Mouse (Mus musculus) forebrain, embryonic 15.5 days (tissue): ENCODE measurements at regions not wholly inside any gene's neighbourhood (a gene's known extent, or its start where the extent isn't known, plus 50 kb on each side); places are given as distances from the start of the nearest gene placed in this dataset.

Experiments used
- ATAC-seq: fragments of 200-750 bp; cut with Nextera tagmentation; replicated peaks from 2 replicates; pipeline ENCODE4 v1.8.0; 2017; ENCODE audit warnings: mild to moderate bottlenecking, moderate TSS enrichment, moderate library complexity
- H3K27ac ChIP-seq: fragments of 300-500 bp; sonication (generic); replicated peaks from 2 replicates; pipeline ENCODE4 v1.5.1; 2015; ENCODE audit warnings: mild to moderate bottlenecking, inconsistent platforms
- H3K27me3 ChIP-seq: fragments of 300-500 bp; sonication (generic); 2 replicates; pipeline ENCODE4 v1.6.1; 2015; ENCODE audit warnings: inconsistent platforms
- H3K36me3 ChIP-seq: fragments of 300-500 bp; sonication (generic); 2 replicates; pipeline ENCODE4 v1.6.1; 2015; ENCODE audit warnings: mild to moderate bottlenecking, inconsistent platforms
- H3K4me1 ChIP-seq: fragments of 300-500 bp; sonication (generic); 2 replicates; pipeline ENCODE4 v1.6.1; 2015; ENCODE audit warnings: inconsistent platforms
- H3K4me2 ChIP-seq: fragments of 300-500 bp; sonication (generic); replicated peaks from 2 replicates; pipeline ENCODE4 v1.6.1; 2015; ENCODE audit warnings: mild to moderate bottlenecking, inconsistent platforms
- H3K4me3 ChIP-seq: fragments of 300-500 bp; sonication (generic); 2 replicates; pipeline ENCODE4 v1.5.1; 2015; ENCODE audit warnings: mild to moderate bottlenecking, inconsistent platforms
- H3K9ac ChIP-seq: fragments of 300-500 bp; sonication (generic); replicated peaks from 2 replicates; pipeline ENCODE4 v1.6.1; 2015; ENCODE audit warnings: mild to moderate bottlenecking, inconsistent platforms
- H3K9me3 ChIP-seq: fragments of 300-500 bp; sonication (generic); 2 replicates; pipeline ENCODE4 v1.6.1; 2016; ENCODE audit warnings: inconsistent platforms
- WGBS: fragments of 180-500 bp; shearing (Covaris S2); methylation state at CpG from one replicate; pipeline ENCODE4 v1.1.7; 2015; ENCODE audit warnings: mixed read lengths; 5-methylcytosine and 5-hydroxymethylcytosine counted together

GRCm38 (mm10) chr7:67895166-67895565, 57.5 kb upstream of the Igf1r start:
- Histone ChIP-seq H3K9me3 (no peaks in the 10 kb centered on the region), H3K4me1 (no peaks in the 10 kb centered on the region), H3K36me3 (no peaks in the 10 kb centered on the region), H3K4me2 (no peak overlapping the region), H3K4me3 (no peak overlapping the region), H3K27me3 (no peaks in the 10 kb centered on the region), H3K27ac (no peak overlapping the region), H3K9ac (no peak overlapping the region)
- ATAC-seq, result no peak
- WGBS, result 80% methylated on average over 3 of the region's 3 CpGs

GRCm38 (mm10) chr7:67892917-67893316, 59.7 kb upstream of the Igf1r start:
- no peak for ATAC-seq
- 63% methylated on average over 3 of the region's 3 CpGs for WGBS
- Histone ChIP-seq H3K9ac (no peak overlapping the region), H3K9me3 (no peaks in the 10 kb centered on the region), H3K4me1 (no peaks in the 10 kb centered on the region), H3K4me2 (no peak overlapping the region), H3K4me3 (no peak overlapping the region), H3K27ac (no peak overlapping the region), H3K36me3 (no peaks in the 10 kb centered on the region), H3K27me3 (no peaks in the 10 kb centered on the region)

GRCm38 (mm10) chr7:67883040-67883439, 69.6 kb upstream of the Igf1r start:
- Histone ChIP-seq H3K27me3 (no peaks in the 10 kb centered on the region), H3K4me1 (no peaks in the 10 kb centered on the region), H3K27ac (no peak overlapping the region), H3K4me2 (no peak overlapping the region), H3K9me3 (no peaks in the 10 kb centered on the region), H3K9ac (no peak overlapping the region), H3K36me3 (no peaks in the 10 kb centered on the region), H3K4me3 (no peak overlapping the region)
- WGBS, result 77% methylated on average over 6 of the region's 6 CpGs
- ATAC-seq, result no peak

- no peak for ATAC-seq
- H3K36me3 ChIP-seq, result no peaks in the 10 kb centered on the region
- no peak overlapping the region for H3K27ac ChIP-seq
- no peaks in the 10 kb centered on the region for H3K27me3 ChIP-seq
- H3K4me2 ChIP-seq, result no peak overlapping the region
- H3K4me3 ChIP-seq, result no peak overlapping the region
- H3K9me3 ChIP-seq, result no peaks in the 10 kb centered on the region
- no peak overlapping the region for H3K9ac ChIP-seq
- WGBS, result 79% methylated on average over 8 of the region's 8 CpGs
- no peaks in the 10 kb centered on the region for H3K4me1 ChIP-seq
These were observed 70.0 kb upstream of the Igf1r start for GRCm38 (mm10) chr7:67882606-67883005.

- Histone ChIP-seq H3K9me3 (no peaks in the 10 kb centered on the region), H3K36me3 (no peaks in the 10 kb centered on the region), H3K27me3 (no peaks in the 10 kb centered on the region), H3K4me3 (no peak overlapping the region), H3K27ac (no peak overlapping the region), H3K4me1 (no peaks in the 10 kb centered on the region), H3K4me2 (no peak overlapping the region), H3K9ac (no peak overlapping the region)
- 45% methylated on average over 1 of the region's 1 CpGs for WGBS
- no peak for ATAC-seq
These were observed 74.4 kb upstream of the Igf1r start for GRCm38 (mm10) chr7:67878226-67878625.

GRCm38 (mm10) chr7:67877587-67877986, 75.0 kb upstream of the Igf1r start:
- H3K4me3 ChIP-seq, result no peak overlapping the region
- 84% methylated on average over 3 of the region's 3 CpGs for whole genome bisulfite sequencing
- H3K27ac ChIP-seq, result no peak overlapping the region
- H3K9me3 ChIP-seq, result no peaks in the 10 kb centered on the region
- no peaks in the 10 kb centered on the region for H3K36me3 ChIP-seq
- no peaks in the 10 kb centered on the region for H3K27me3 ChIP-seq
- no peak overlapping the region for H3K9ac ChIP-seq
- no peaks in the 10 kb centered on the region for H3K4me1 ChIP-seq
- ATAC-seq, result no peak
- no peak overlapping the region for H3K4me2 ChIP-seq

GRCm38 (mm10) chr7:67854080-67855022, 94.8 kb upstream of the Synm start:
- Histone ChIP-seq H3K4me3 (no peak overlapping the region), H3K36me3 (no peaks in the 10 kb centered on the region), H3K9me3 (no peaks in the 10 kb centered on the region), H3K4me1 (0 out of 2 replicates have a peak, but pooled peaks cover 3% of the 10 kb centered on the region), H3K27ac (no peak overlapping the region), H3K4me2 (no peak overlapping the region), H3K27me3 (no peaks in the 10 kb centered on the region), H3K9ac (no peak overlapping the region)
- 81% methylated on average over 14 of the region's 14 CpGs for WGBS
- no peak for ATAC-seq

- no peaks in the 10 kb centered on the region for H3K9me3 ChIP-seq
- H3K9ac ChIP-seq, result no peak overlapping the region
- H3K27ac ChIP-seq, result no peak overlapping the region
- peaks cover 9% of the 10 kb centered on the region for H3K4me1 ChIP-seq
- WGBS, result 95% methylated on average over 3 of the region's 3 CpGs
- H3K4me3 ChIP-seq, result no peak overlapping the region
- H3K27me3 ChIP-seq, result no peaks in the 10 kb centered on the region
- H3K36me3 ChIP-seq, result no peaks in the 10 kb centered on the region
- no peak for ATAC-seq
- no peak overlapping the region for H3K4me2 ChIP-seq
These were observed 93.3 kb upstream of the Synm start for GRCm38 (mm10) chr7:67852859-67853258.

GRCm38 (mm10) chr7:67849509-67849862, 89.9 kb upstream of the Synm start:
- H3K27ac ChIP-seq, result no peak overlapping the region
- peak overlapping the region; percentile 82 for H3K4me2 ChIP-seq
- peak overlapping the region; percentile 62 for H3K9ac ChIP-seq
- H3K9me3 ChIP-seq, result no peaks in the 10 kb centered on the region
- peaks cover 11% of the 10 kb centered on the region for H3K4me1 ChIP-seq
- peak overlapping the region; percentile 58 for H3K4me3 ChIP-seq
- H3K36me3 ChIP-seq, result no peaks in the 10 kb centered on the region
- WGBS, result 5% methylated on average over 7 of the region's 7 CpGs
- no peaks in the 10 kb centered on the region for H3K27me3 ChIP-seq
- peak; percentile 41 for ATAC-seq

- H3K4me1 ChIP-seq, result peaks cover 11% of the 10 kb centered on the region
- H3K4me2 ChIP-seq, result peak overlapping the region; percentile 82
- H3K27me3 ChIP-seq, result no peaks in the 10 kb centered on the region
- H3K27ac ChIP-seq, result no peak overlapping the region
- ATAC-seq, result peak; percentile 96
- WGBS, result 2% methylated on average over 35 of the region's 35 CpGs
- H3K9ac ChIP-seq, result peak overlapping the region; percentile 62
- peak overlapping the region; percentile 58 for H3K4me3 ChIP-seq
- H3K36me3 ChIP-seq, result no peaks in the 10 kb centered on the region
- no peaks in the 10 kb centered on the region for H3K9me3 ChIP-seq
These were observed 89.3 kb upstream of the Synm start for GRCm38 (mm10) chr7:67848589-67849508.

- WGBS, result 5% methylated on average over 8 of the region's 8 CpGs
These were observed 87.3 kb upstream of the Synm start for GRCm38 (mm10) chr7:67846796-67847195.

GRCm38 (mm10) chr7:67836984-67837383, 77.4 kb upstream of the Synm start:
- H3K4me1 ChIP-seq, result peaks cover 4% of the 10 kb centered on the region; the same call in 1 of the 2 replicates
- no peak overlapping the region for H3K4me2 ChIP-seq
- no peak overlapping the region for H3K9ac ChIP-seq
- H3K4me3 ChIP-seq, result no peak overlapping the region
- 0 out of 2 replicates have a peak, but pooled peaks cover 4% of the 10 kb centered on the region for H3K9me3 ChIP-seq
- no peaks in the 10 kb centered on the region for H3K36me3 ChIP-seq
- WGBS, result 91% methylated on average over 5 of the region's 5 CpGs
- H3K27ac ChIP-seq, result no peak overlapping the region
- no peak for ATAC-seq
- H3K27me3 ChIP-seq, result no peaks in the 10 kb centered on the region

More at GRCm38 (mm10) chr7:67846796-67847195, 87.3 kb upstream of the Synm start:
- ATAC-seq, result no peak
- H3K4me2 ChIP-seq, result no peak overlapping the region
- no peaks in the 10 kb centered on the region for H3K27me3 ChIP-seq
- no peak overlapping the region for H3K27ac ChIP-seq
- no peaks in the 10 kb centered on the region for H3K36me3 ChIP-seq
- H3K4me3 ChIP-seq, result no peak overlapping the region
- H3K9me3 ChIP-seq, result no peaks in the 10 kb centered on the region
- no peak overlapping the region for H3K9ac ChIP-seq
- peaks cover 11% of the 10 kb centered on the region for H3K4me1 ChIP-seq
